Mouse (Mus musculus) liver, embryonic 14.5 days (tissue): Measurements from ENCODE around the gene Sept11.

Experiments
- CTCF ChIP-seq: IDR thresholded peaks from 2 replicates; pipeline ENCODE4 v1.5.1; 2016; ENCODE audit warnings: antibody characterized with exemption, low read depth, control low read depth
- EP300 ChIP-seq: IDR thresholded peaks from 2 replicates; pipeline ENCODE4 v1.6.1; 2016; ENCODE audit warnings: antibody characterized with exemption, low read depth

DNA sequence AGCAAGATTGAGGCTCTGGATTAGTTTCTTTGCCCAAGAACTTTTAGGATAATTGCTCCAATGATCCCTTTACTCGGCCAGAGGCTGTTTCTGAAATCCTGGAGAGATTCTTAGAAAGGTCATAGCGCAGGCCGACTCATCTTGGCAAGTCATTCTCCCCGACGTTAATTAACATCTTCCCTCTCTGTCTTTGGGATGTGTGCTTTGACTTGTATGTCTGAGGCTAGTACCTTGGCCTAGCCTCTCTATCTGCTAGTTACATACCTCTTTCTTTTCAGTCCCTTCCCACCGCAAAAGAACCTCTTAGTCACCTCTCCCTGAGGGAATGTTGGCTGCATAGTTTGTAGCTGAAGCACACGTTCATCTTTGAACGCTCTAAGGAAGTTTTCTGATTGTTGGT is 10.4 kb downstream of the Sept11 start:
- TF ChIP-seq CTCF, result no peak
- no peak for TF ChIP-seq EP300
